Mouse (Mus musculus) embryonic facial prominence, embryonic 14.5 days (tissue): ENCODE data around the gene Pcolce2. TPM values are rescaled to one million over a fixed set of nuclear protein-coding genes. Genes with fewer than 3 reads are reported as not detected.
"Not testable (repeated sequence)": the region's sequence is repeated elsewhere in the genome, so short reads cannot be mapped to it uniquely, and the experiment has no call there.

Experiments
- ATAC-seq: fragments of 200-750 bp; cut with Nextera tagmentation; 2 replicates; pipeline ENCODE4 v1.8.0; 2017; ENCODE audit warnings: low read depth, moderate number of reproducible peaks, moderate TSS enrichment
- DNase-seq: peaks from one replicate; pipeline ENCODE4 v3.0.0-alpha.2; 2015; ENCODE audit warnings: low spot score
- H3K27ac ChIP-seq: fragments of 300-500 bp; sonication (generic); replicated peaks from 2 replicates; pipeline ENCODE4 v1.5.1; 2014; ENCODE audit warnings: low read depth, mild to moderate bottlenecking, low read length, moderate library complexity
- H3K27me3 ChIP-seq: fragments of 300-500 bp; sonication (generic); replicated peaks from 2 replicates; pipeline ENCODE4 v1.6.1; 2014; ENCODE audit warnings: low read length; ENCODE audit not compliant: control insufficient read depth, insufficient read depth
- H3K36me3 ChIP-seq: fragments of 300-500 bp; sonication (generic); 2 replicates; pipeline ENCODE4 v1.6.1; 2014; ENCODE audit warnings: low read length, mixed read lengths; ENCODE audit not compliant: control insufficient read depth, insufficient read depth
- H3K4me1 ChIP-seq: fragments of 300-500 bp; sonication (generic); 2 replicates; pipeline ENCODE4 v1.6.1; 2014; ENCODE audit warnings: antibody characterized with exemption, low read length; ENCODE audit not compliant: control insufficient read depth, insufficient read depth
- H3K4me2 ChIP-seq: fragments of 300-500 bp; sonication (generic); 2 replicates; pipeline ENCODE4 v1.6.1; 2014; ENCODE audit warnings: low read depth, mild to moderate bottlenecking, low read length, moderate library complexity, mixed read lengths
- H3K4me3 ChIP-seq: fragments of 300-500 bp; sonication (generic); 2 replicates; pipeline ENCODE4 v1.5.1; 2014; ENCODE audit warnings: low read depth, mild to moderate bottlenecking, low read length
- H3K9ac ChIP-seq: fragments of 300-500 bp; sonication (generic); 2 replicates; pipeline ENCODE4 v1.6.1; 2014; ENCODE audit warnings: low read depth, mild to moderate bottlenecking, low read length, moderate library complexity, mixed read lengths
- H3K9me3 ChIP-seq: fragments of 300-500 bp; sonication (generic); 2 replicates; pipeline ENCODE4 v1.6.1; 2016; ENCODE audit warnings: low read length; ENCODE audit not compliant: control insufficient read depth
- WGBS: fragments of 180-500 bp; shearing (Covaris S2); extraction: QIAGEN DNeasy Blood & Tissue Kit; methylation state at CpG from one replicate; pipeline ENCODE4 v1.1.7; 2014; 5-methylcytosine and 5-hydroxymethylcytosine counted together
- polyA plus RNA-seq: library from polyadenylated mRNA; unstranded; fragments of >200 nt; fragmentation: Nextera tagmentation; extraction: Ambion mirVana; gene quantifications from 2 replicates; pipeline ENCODE4 v1.2.1, GENCODE M21; 2014

The Pcolce2 gene
- polyA plus RNA-seq, 1 experiment from 2014 or later: 13.5 TPM

DNA sequence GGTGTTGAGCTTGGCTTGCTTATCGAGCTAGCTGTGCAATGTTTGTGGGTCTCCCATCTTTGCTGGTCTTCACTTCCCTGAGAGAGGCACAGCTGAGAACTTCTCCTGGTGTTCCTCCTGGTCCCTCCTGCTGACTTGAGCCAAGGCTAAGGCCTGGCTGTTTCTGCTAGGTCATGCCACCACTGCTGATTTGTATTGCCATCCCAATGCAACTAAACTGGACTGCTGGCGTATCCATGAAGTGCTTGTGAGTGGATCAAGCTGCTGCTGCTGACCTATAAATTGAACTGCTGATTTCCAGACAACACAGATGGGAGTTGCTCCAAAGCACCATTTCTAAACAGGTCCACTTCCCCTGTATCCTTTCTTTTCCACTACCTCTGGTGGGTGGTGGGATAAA lies 7.8 kb upstream of the Pcolce2 start:
- not testable (repeated sequence) for H3K9ac ChIP-seq, ATAC-seq, H3K4me3 ChIP-seq, H3K4me2 ChIP-seq, H3K27ac ChIP-seq, DNase-seq, H3K36me3 ChIP-seq, H3K9me3 ChIP-seq, H3K27me3 ChIP-seq, H3K4me1 ChIP-seq
- WGBS: 89% methylated on average over 2 of the region's 2 CpGs

DNA sequence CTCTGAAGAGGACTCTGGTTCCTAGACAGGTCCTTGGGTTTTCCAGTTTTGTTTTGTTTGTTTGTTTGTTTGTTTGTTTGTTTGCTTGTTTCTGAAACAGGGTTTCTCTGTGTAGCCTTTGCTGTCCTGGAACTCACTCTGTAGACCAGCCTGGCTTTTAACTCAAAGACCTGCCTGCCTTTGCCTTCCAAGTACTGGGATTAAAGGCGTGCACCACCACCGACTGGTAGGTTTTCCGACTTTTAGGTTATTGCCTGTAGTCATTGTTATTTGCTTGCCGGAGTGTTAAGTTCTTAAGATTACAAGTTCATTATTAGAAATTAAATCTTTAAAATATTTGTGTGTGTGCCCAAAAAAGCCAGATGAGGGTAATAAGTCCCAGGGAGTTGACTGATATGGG lies 1.0 kb upstream of the Pcolce2 start:
- WGBS: 71% methylated on average over 4 of the region's 4 CpGs
- no peaks in the 10 kb centered on the region for H3K4me1 ChIP-seq
- no peaks in the 10 kb centered on the region for H3K9me3 ChIP-seq
- DNase-seq: no peak
- H3K27ac ChIP-seq: no peak overlapping the region
- H3K27me3 ChIP-seq: peaks cover 9% of the 10 kb centered on the region
- no peak overlapping the region for H3K4me3 ChIP-seq
- no peaks in the 10 kb centered on the region for H3K36me3 ChIP-seq
- ATAC-seq: no peak
- peak overlapping the region; percentile 99 for H3K4me2 ChIP-seq
- no peak overlapping the region for H3K9ac ChIP-seq

DNA sequence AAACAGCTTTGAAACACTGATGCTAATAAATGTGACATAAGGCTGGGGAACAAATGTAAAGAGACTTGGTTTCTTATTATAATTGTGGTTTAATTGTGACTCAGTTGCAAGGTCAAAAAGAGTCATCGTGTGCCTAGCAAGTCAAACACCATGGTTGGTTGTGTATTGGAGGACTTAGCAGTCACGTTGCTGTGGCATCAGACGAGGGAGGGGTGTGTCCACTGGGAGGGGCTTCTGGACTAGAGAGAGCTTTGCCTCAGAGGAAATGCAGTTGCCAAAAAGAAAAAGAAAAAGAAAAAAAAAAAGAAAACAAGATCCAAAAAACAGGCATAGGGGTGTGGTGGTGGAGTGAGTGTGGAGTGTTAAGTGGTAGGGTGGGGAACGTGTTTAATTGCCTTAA lies 2.5 kb downstream of the Pcolce2 start:
- no peaks in the 10 kb centered on the region for H3K9me3 ChIP-seq
- no peak overlapping the region for H3K27ac ChIP-seq
- DNase-seq (no peak), ATAC-seq (no peak)
- 36% methylated on average over 4 of the region's 4 CpGs for WGBS
- no peak overlapping the region for H3K4me3 ChIP-seq
- H3K36me3 ChIP-seq: no peaks in the 10 kb centered on the region
- H3K9ac ChIP-seq: no peak overlapping the region
- peaks cover 9% of the 10 kb centered on the region for H3K27me3 ChIP-seq
- no peaks in the 10 kb centered on the region for H3K4me1 ChIP-seq
- no peak overlapping the region for H3K4me2 ChIP-seq

DNA sequence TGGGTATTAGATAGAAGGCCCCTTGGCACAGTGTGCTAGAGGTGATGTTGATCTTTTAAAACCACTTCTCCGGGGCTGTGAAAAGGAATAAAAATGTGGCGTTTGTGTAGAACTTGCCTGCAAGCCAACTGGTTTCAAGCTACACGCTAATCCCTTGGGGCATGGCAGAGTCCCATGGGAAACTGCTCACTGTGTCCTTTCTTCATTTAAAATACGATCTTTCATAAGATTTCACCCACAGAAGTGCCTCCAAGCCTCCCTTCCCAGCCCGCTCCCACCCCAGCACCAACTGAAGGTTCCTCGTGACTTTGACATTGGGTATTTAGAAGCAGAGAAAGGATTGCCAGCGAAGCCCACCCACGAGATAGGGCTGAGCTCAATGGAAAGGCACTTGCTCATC lies 8.5 kb downstream of the Pcolce2 start:
- ATAC-seq: no peak
- 92% methylated on average over 8 of the region's 8 CpGs for WGBS
- Histone ChIP-seq H3K27me3 (no peaks in the 10 kb centered on the region), H3K27ac (no peak overlapping the region), H3K36me3 (no peaks in the 10 kb centered on the region), H3K9me3 (no peaks in the 10 kb centered on the region), H3K4me2 (no peak overlapping the region), H3K4me3 (no peak overlapping the region), H3K4me1 (no peaks in the 10 kb centered on the region), H3K9ac (no peak overlapping the region)
- DNase-seq: no peak

DNA sequence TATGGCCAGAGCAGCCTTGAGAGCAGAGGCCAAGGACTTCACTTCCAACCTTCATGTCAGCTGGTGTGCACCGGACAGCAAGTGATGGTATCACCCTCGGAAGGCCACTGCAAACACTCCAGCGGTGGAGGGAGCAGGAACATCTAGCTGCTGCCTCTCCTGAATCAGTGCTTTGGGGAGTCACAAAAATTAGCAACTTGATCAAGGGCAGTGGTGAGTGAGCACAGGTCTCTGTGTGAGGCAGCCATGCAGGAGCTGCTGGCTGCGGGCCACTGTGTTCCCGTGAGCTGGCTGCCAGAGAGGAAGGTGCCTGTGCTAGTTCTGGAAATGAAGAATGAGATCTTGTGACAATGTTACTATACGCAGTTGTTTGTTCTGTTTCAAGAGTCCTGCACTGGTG lies 16.0 kb downstream of the Pcolce2 start:
- DNase-seq (no peak), ATAC-seq (no peak)
- no peaks in the 10 kb centered on the region for H3K4me1 ChIP-seq
- no peaks in the 10 kb centered on the region for H3K27me3 ChIP-seq
- H3K4me2 ChIP-seq: no peak overlapping the region
- H3K36me3 ChIP-seq: no peaks in the 10 kb centered on the region
- no peak overlapping the region for H3K9ac ChIP-seq
- H3K27ac ChIP-seq: no peak overlapping the region
- H3K4me3 ChIP-seq: no peak overlapping the region
- 77% methylated on average over 6 of the region's 6 CpGs for WGBS
- no peaks in the 10 kb centered on the region for H3K9me3 ChIP-seq

DNA sequence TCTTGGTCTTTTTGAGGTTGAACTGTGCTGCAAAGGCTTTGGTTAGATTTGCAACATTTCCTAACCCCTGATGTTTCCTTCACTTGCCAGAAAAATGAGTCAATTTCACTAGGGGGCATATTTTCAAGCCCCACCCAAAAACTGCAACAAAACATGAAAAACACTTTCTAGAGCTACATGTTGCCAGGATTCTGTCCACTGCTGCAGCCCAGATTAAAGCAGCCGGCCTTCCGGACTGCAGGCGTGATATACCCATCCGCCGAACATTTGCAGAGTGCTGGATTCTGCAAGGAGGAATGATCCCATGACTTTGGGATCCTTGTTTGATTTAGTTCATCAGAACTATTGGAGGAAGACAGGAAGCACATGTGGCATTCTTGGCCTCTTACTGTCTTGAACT lies 17.0 kb downstream of the Pcolce2 start:
- 93% methylated on average over 5 of the region's 5 CpGs for WGBS
- H3K36me3 ChIP-seq: no peaks in the 10 kb centered on the region
- no peaks in the 10 kb centered on the region for H3K4me1 ChIP-seq
- no peak overlapping the region for H3K27ac ChIP-seq
- no peaks in the 10 kb centered on the region for H3K9me3 ChIP-seq
- ATAC-seq (no peak), DNase-seq (no peak)
- H3K4me2 ChIP-seq: no peak overlapping the region
- no peak overlapping the region for H3K4me3 ChIP-seq
- H3K27me3 ChIP-seq: no peaks in the 10 kb centered on the region
- no peak overlapping the region for H3K9ac ChIP-seq

DNA sequence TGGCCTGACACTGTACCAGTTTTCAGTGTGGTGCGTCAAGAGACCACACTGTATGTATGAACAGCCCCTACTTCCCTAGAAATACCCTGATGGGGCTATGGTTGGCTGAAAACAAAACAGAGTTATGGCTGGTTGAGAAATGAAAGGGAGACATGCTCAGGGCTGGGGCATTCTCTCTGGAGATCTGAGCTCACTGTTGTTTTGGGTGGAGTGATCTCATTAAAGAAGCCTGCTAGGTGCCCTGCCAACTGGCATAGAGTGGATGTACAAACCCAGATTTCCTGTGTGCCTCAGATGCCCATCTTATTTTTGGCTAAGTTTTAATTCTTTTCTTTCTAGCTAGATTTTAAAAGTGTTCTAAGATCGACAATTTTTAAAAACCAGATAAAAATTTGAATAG lies 20.5 kb downstream of the Pcolce2 start:
- WGBS: 71% methylated on average over 2 of the region's 2 CpGs
- ATAC-seq (no peak), DNase-seq (no peak)
- no peaks in the 10 kb centered on the region for H3K4me1 ChIP-seq
- H3K9me3 ChIP-seq: no peaks in the 10 kb centered on the region
- no peak overlapping the region for H3K4me3 ChIP-seq
- H3K27me3 ChIP-seq: no peaks in the 10 kb centered on the region
- no peaks in the 10 kb centered on the region for H3K36me3 ChIP-seq
- no peak overlapping the region for H3K27ac ChIP-seq
- H3K4me2 ChIP-seq: no peak overlapping the region
- H3K9ac ChIP-seq: no peak overlapping the region

DNA sequence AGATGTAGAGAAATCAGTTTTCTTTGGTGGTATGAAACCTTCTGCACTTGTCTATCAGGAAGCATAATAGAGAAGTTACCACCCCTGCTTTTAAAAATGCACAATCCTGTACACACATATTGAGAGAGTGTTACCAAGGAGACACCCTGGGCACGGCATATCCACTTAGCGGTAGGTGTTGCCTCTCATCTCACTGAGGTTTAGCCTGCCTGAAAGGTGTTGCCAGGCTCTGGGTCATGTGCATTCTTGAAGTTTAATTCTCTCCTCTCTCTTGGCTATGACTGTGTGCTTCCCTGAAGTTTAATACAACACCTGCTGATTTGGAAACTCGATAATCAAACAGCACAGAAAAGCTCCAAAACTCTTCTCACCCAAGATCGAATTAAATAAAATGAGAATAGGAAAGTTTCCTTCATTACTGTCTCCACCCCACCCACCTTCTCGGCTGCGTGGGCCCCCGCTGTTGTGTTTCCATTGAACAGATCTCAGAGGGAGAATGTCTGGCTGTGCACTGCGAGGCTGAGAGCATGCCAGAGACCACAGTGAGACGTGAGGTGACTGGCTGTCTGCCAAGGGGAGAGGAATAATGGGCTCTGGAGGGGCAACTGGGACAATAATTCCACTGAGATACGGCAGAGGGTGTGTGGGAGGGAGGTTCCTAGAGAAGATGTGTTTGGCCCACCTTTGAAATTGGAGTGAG lies 27.0 kb downstream of the Pcolce2 start:
- 47% methylated on average over 10 of the region's 10 CpGs for WGBS
- H3K9ac ChIP-seq: no peak overlapping the region

DNA sequence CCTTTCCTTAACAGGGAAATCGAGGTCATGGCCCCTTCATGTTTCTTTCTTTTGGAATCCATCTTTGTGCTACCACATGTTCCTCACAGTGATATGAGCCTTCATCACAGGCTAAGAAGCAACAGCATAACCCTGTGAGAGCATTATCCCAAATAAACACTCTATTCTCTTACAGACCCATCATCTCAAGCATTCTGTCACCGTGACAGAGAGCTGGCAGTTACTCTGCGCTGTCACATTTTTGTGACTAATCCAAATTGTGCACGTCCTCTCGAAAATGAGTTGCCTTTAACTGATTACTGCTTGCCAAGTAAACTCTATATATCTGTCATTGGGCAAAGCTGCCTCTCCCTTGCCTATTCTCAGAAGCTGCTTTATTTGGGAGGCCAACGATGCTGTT lies 28.4 kb downstream of the Pcolce2 start:
- Histone ChIP-seq H3K4me2 (no peak overlapping the region), H3K27ac (no peak overlapping the region), H3K4me3 (no peak overlapping the region), H3K9ac (no peak overlapping the region), H3K9me3 (no peaks in the 10 kb centered on the region), H3K4me1 (no peaks in the 10 kb centered on the region), H3K27me3 (no peaks in the 10 kb centered on the region), H3K36me3 (no peaks in the 10 kb centered on the region)
- WGBS: 84% methylated on average over 6 of the region's 6 CpGs
- DNase-seq (no peak), ATAC-seq (no peak)

More for the DNA sequence above, 27.0 kb downstream of the Pcolce2 start:
- Histone ChIP-seq H3K4me3 (no peak overlapping the region), H3K4me2 (no peak overlapping the region), H3K36me3 (no peaks in the 10 kb centered on the region), H3K27ac (no peak overlapping the region), H3K9me3 (no peaks in the 10 kb centered on the region), H3K27me3 (no peaks in the 10 kb centered on the region), H3K4me1 (no peaks in the 10 kb centered on the region)
- peak; percentile 66 for DNase-seq
- ATAC-seq: peak; percentile 75
